Mouse (Mus musculus) liver, embryonic 16.5 days (tissue): ENCODE measurements around the gene Notum. TPM values are rescaled to one million over a fixed set of nuclear protein-coding genes. Genes with fewer than 3 reads are reported as not detected.

Experiments used
- ATAC-seq: fragments of 200-750 bp; cut with Nextera tagmentation; 2 replicates; pipeline ENCODE4 v1.8.0; 2017; ENCODE audit warnings: low read depth, mild to moderate bottlenecking, moderate number of reproducible peaks, moderate library complexity
- H3K27ac ChIP-seq: fragments of 300-500 bp; sonication (generic); 2 replicates; pipeline ENCODE4 v1.5.1; 2014; ENCODE audit warnings: mild to moderate bottlenecking, low read length
- H3K27me3 ChIP-seq: fragments of 300-500 bp; sonication (generic); 2 replicates; pipeline ENCODE4 v1.6.1; 2014; ENCODE audit warnings: low read depth, low read length, mixed read lengths; ENCODE audit not compliant: control insufficient read depth, insufficient read depth
- H3K36me3 ChIP-seq: fragments of 300-500 bp; sonication (generic); 2 replicates; pipeline ENCODE4 v1.6.1; 2014; ENCODE audit warnings: mild to moderate bottlenecking; ENCODE audit not compliant: control insufficient read depth, insufficient read depth
- H3K4me1 ChIP-seq: fragments of 300-500 bp; sonication (generic); 2 replicates; pipeline ENCODE4 v1.6.1; 2014; ENCODE audit warnings: low read depth, low read length, mixed read lengths; ENCODE audit not compliant: control insufficient read depth
- H3K4me2 ChIP-seq: fragments of 300-500 bp; sonication (generic); 2 replicates; pipeline ENCODE4 v1.6.1; 2014; ENCODE audit warnings: low read depth, low read length, mixed read lengths
- H3K4me3 ChIP-seq: fragments of 300-500 bp; sonication (generic); 2 replicates; pipeline ENCODE4 v1.5.1; 2014; ENCODE audit warnings: low read depth, mild to moderate bottlenecking, low read length
- H3K9ac ChIP-seq: fragments of 300-500 bp; sonication (generic); 2 replicates; pipeline ENCODE4 v1.6.1; 2014; ENCODE audit warnings: low read depth, low read length
- H3K9me3 ChIP-seq: fragments of 300-500 bp; sonication (generic); replicated peaks from 2 replicates; pipeline ENCODE4 v1.6.1; 2016; ENCODE audit warnings: low read length; ENCODE audit not compliant: control insufficient read depth
- WGBS: fragments of 180-500 bp; shearing (Covaris S2); extraction: QIAGEN DNeasy Blood & Tissue Kit; methylation state at CpG from one replicate; pipeline ENCODE4 v1.1.7; 2014; ENCODE audit not compliant: insufficient replicate concordance; 5-methylcytosine and 5-hydroxymethylcytosine counted together
- polyA plus RNA-seq: library from polyadenylated mRNA; unstranded; fragments of >200 nt; fragmentation: Nextera tagmentation; extraction: Ambion mirVana; gene quantifications from 2 replicates; pipeline ENCODE4 v1.2.1, GENCODE M21; 2015

Gene Notum
- 0.15 and 0.20 TPM in 2 replicates for polyA plus RNA-seq

GRCm38 (mm10) chr11:120661076-120661460, at the start of gene Notum:
Gene Notum, minus strand, starts transcription at chr11:120661175.
- Histone ChIP-seq H3K36me3 (no peaks in the 10 kb centered on the region), H3K9me3 (no peaks in the 10 kb centered on the region), H3K27ac (no peak within 1 kb of the TSS), H3K4me2 (peak within 1 kb of the TSS; percentile 46), H3K4me3 (peak within 1 kb of the TSS; percentile 27), H3K9ac (no peak within 1 kb of the TSS), H3K4me1 (peaks cover 13% of the 10 kb centered on the region), H3K27me3 (peaks cover 80% of the 10 kb centered on the region)
- ATAC-seq = no peak
- 2% methylated on average over 35 of the region's 35 CpGs for WGBS

GRCm38 (mm10) chr11:120710672-120711071, 49.7 kb upstream of the Notum start:
- Histone ChIP-seq H3K4me1 (peaks cover 20% of the 10 kb centered on the region), H3K9me3 (no peaks in the 10 kb centered on the region), H3K27me3 (no peaks in the 10 kb centered on the region), H3K9ac (no peak overlapping the region), H3K4me2 (no peak overlapping the region), H3K27ac (no peak overlapping the region), H3K36me3 (no peaks in the 10 kb centered on the region), H3K4me3 (no peak overlapping the region)
- no peak for ATAC-seq
- WGBS = 76% methylated on average over 5 of the region's 5 CpGs

GRCm38 (mm10) chr11:120709551-120709950, 48.6 kb upstream of the Notum start:
- 61% methylated on average over 2 of the region's 2 CpGs for WGBS
- Histone ChIP-seq H3K27ac (no peak overlapping the region), H3K9ac (no peak overlapping the region), H3K27me3 (no peaks in the 10 kb centered on the region), H3K4me2 (no peak overlapping the region), H3K36me3 (no peaks in the 10 kb centered on the region), H3K4me1 (peaks cover 16% of the 10 kb centered on the region), H3K4me3 (no peak overlapping the region), H3K9me3 (no peaks in the 10 kb centered on the region)
- no peak for ATAC-seq

GRCm38 (mm10) chr11:120707969-120708368, 47.0 kb upstream of the Notum start:
- H3K27ac ChIP-seq = no peak overlapping the region
- no peak overlapping the region for H3K9ac ChIP-seq
- no peak for ATAC-seq
- H3K4me2 ChIP-seq = no peak overlapping the region
- no peak overlapping the region for H3K4me3 ChIP-seq
- no peaks in the 10 kb centered on the region for H3K27me3 ChIP-seq
- H3K36me3 ChIP-seq = no peaks in the 10 kb centered on the region; the same call in 1 of the 2 replicates
- no peaks in the 10 kb centered on the region for H3K9me3 ChIP-seq
- WGBS = 70% methylated on average over 5 of the region's 5 CpGs
- H3K4me1 ChIP-seq = peaks cover 5% of the 10 kb centered on the region

GRCm38 (mm10) chr11:120707225-120707624, 46.2 kb upstream of the Notum start:
- Histone ChIP-seq H3K27me3 (no peaks in the 10 kb centered on the region), H3K9ac (no peak overlapping the region), H3K4me1 (no peaks in the 10 kb centered on the region; the same call in none of the 2 replicates), H3K4me3 (no peak overlapping the region), H3K27ac (no peak overlapping the region), H3K9me3 (no peaks in the 10 kb centered on the region), H3K36me3 (no peaks in the 10 kb centered on the region; the same call in 1 of the 2 replicates), H3K4me2 (no peak overlapping the region)
- WGBS = 52% methylated on average over 12 of the region's 12 CpGs
- ATAC-seq = no peak

- ATAC-seq = no peak
- H3K27ac ChIP-seq = no peak overlapping the region
These were observed 45.1 kb upstream of the Notum start for GRCm38 (mm10) chr11:120706120-120706519.

GRCm38 (mm10) chr11:120704486-120705325, 43.7 kb upstream of the Notum start:
- no peaks in the 10 kb centered on the region; the same call in 1 of the 2 replicates for H3K4me1 ChIP-seq
- no peak for ATAC-seq
- H3K27ac ChIP-seq = no peak overlapping the region
- no peaks in the 10 kb centered on the region for H3K9me3 ChIP-seq
- no peaks in the 10 kb centered on the region for H3K27me3 ChIP-seq
- no peak overlapping the region for H3K4me3 ChIP-seq
- H3K36me3 ChIP-seq = no peaks in the 10 kb centered on the region; the same call in 1 of the 2 replicates
- 56% methylated on average over 8 of the region's 8 CpGs for WGBS
- H3K4me2 ChIP-seq = no peak overlapping the region
- no peak overlapping the region for H3K9ac ChIP-seq

More at GRCm38 (mm10) chr11:120706120-120706519, 45.1 kb upstream of the Notum start:
- Histone ChIP-seq H3K4me1 (no peaks in the 10 kb centered on the region; the same call in 1 of the 2 replicates), H3K9me3 (no peaks in the 10 kb centered on the region), H3K4me2 (no peak overlapping the region), H3K27me3 (no peaks in the 10 kb centered on the region), H3K4me3 (no peak overlapping the region), H3K36me3 (no peaks in the 10 kb centered on the region; the same call in 1 of the 2 replicates), H3K9ac (no peak overlapping the region)
- WGBS = 68% methylated on average over 5 of the region's 5 CpGs

GRCm38 (mm10) chr11:120703696-120704454, 42.9 kb upstream of the Notum start:
- ATAC-seq = no peak
- Histone ChIP-seq H3K27ac (no peak overlapping the region), H3K4me3 (no peak overlapping the region), H3K9ac (no peak overlapping the region), H3K4me2 (no peak overlapping the region), H3K27me3 (no peaks in the 10 kb centered on the region), H3K36me3 (no peaks in the 10 kb centered on the region; the same call in 1 of the 2 replicates), H3K4me1 (no peaks in the 10 kb centered on the region), H3K9me3 (no peaks in the 10 kb centered on the region)
- WGBS = 68% methylated on average over 15 of the region's 15 CpGs
